Mouse (Mus musculus) embryonic facial prominence, embryonic 12.5 days (tissue): ENCODE data around the gene Marveld1. TPM values are rescaled to one million over a fixed set of nuclear protein-coding genes. Genes with fewer than 3 reads are reported as not detected.
A peak's percentile ranks its signal among the peaks of the same experiment; 100 is the strongest.

Experiments used
- ATAC-seq: fragments of 200-750 bp; cut with Nextera tagmentation; 2 replicates; pipeline ENCODE4 v1.8.0; 2017; ENCODE audit not compliant: insufficient number of reproducible peaks, insufficient read depth, low FRiP score, low TSS enrichment
- H3K27ac ChIP-seq: fragments of 300-500 bp; sonication (generic); 2 replicates; pipeline ENCODE4 v1.5.1; 2016; ENCODE audit warnings: mild to moderate bottlenecking
- H3K27me3 ChIP-seq: fragments of 300-500 bp; sonication (generic); 2 replicates; pipeline ENCODE4 v1.6.1; 2016; ENCODE audit warnings: mild to moderate bottlenecking, moderate library complexity
- H3K36me3 ChIP-seq: fragments of 300-500 bp; sonication (generic); 2 replicates; pipeline ENCODE4 v1.6.1; 2016; ENCODE audit warnings: mild to moderate bottlenecking
- H3K4me1 ChIP-seq: fragments of 300-500 bp; sonication (generic); 2 replicates; pipeline ENCODE4 v1.6.1; 2016
- H3K4me2 ChIP-seq: fragments of 300-500 bp; sonication (generic); replicated peaks from 2 replicates; pipeline ENCODE4 v1.6.1; 2016; ENCODE audit warnings: mild to moderate bottlenecking, moderate library complexity
- H3K4me3 ChIP-seq: fragments of 300-500 bp; sonication (generic); 2 replicates; pipeline ENCODE4 v1.5.1; 2016; ENCODE audit warnings: mild to moderate bottlenecking
- H3K9ac ChIP-seq: fragments of 300-500 bp; sonication (generic); 2 replicates; pipeline ENCODE4 v1.6.1; 2016; ENCODE audit warnings: mild to moderate bottlenecking, moderate library complexity
- H3K9me3 ChIP-seq: fragments of 300-500 bp; sonication (generic); 2 replicates; pipeline ENCODE4 v1.6.1; 2016; ENCODE audit warnings: mild to moderate bottlenecking, moderate library complexity
- WGBS: fragments of 180-500 bp; shearing (Covaris S2); methylation state at CpG from one replicate; pipeline ENCODE4 v1.1.7; 2016; 5-methylcytosine and 5-hydroxymethylcytosine counted together
- polyA plus RNA-seq: library from polyadenylated mRNA; unstranded; fragments of >200 nt; fragmentation: Nextera tagmentation; extraction: Ambion mirVana; gene quantifications from 2 replicates; pipeline ENCODE4 v1.2.1, GENCODE M21; 2016

Gene Marveld1
- polyA plus RNA-seq, 1 experiment from 2014 or later = 10.8 TPM

- H3K27ac ChIP-seq = peak overlapping the region; percentile 81
- peaks cover 23% of the 10 kb centered on the region for H3K4me1 ChIP-seq
- no peak; the same call in 1 of the 2 replicates for ATAC-seq
- peak overlapping the region; percentile 61 for H3K4me3 ChIP-seq
- WGBS = 5% methylated on average over 23 of the region's 23 CpGs
- peak overlapping the region; percentile 82 for H3K4me2 ChIP-seq
- H3K36me3 ChIP-seq = peaks cover 23% of the 10 kb centered on the region
- H3K9ac ChIP-seq = peak overlapping the region; percentile 79
- no peaks in the 10 kb centered on the region for H3K9me3 ChIP-seq
- no peaks in the 10 kb centered on the region for H3K27me3 ChIP-seq
Measured at GRCm38 (mm10) chr19:42128052-42128740, 19.0 kb upstream of the Marveld1 start.

GRCm38 (mm10) chr19:42128787-42129508 is 18.3 kb upstream of the Marveld1 start, which contains the start of gene Avpi1:
TSS of gene Avpi1 (minus strand) at chr19:42129059.
- ATAC-seq = peak; percentile 96
- H3K27me3 ChIP-seq = no peaks in the 10 kb centered on the region
- H3K9ac ChIP-seq = peak within 1 kb of the TSS; percentile 79
- peaks cover 16% of the 10 kb centered on the region for H3K36me3 ChIP-seq
- H3K4me1 ChIP-seq = peaks cover 23% of the 10 kb centered on the region
- peak within 1 kb of the TSS; percentile 82 for H3K4me2 ChIP-seq
- H3K27ac ChIP-seq = peak within 1 kb of the TSS; percentile 83
- H3K4me3 ChIP-seq = peak within 1 kb of the TSS; percentile 61
- no peaks in the 10 kb centered on the region for H3K9me3 ChIP-seq
- under 1% methylated on average over 54 of the region's 54 CpGs for WGBS

- no peak for ATAC-seq
- H3K9ac ChIP-seq = peak overlapping the region; percentile 79; the same call in 1 of the 2 replicates
- no peaks in the 10 kb centered on the region for H3K9me3 ChIP-seq
- peak overlapping the region; percentile 61 for H3K4me3 ChIP-seq
- peak overlapping the region; percentile 82 for H3K4me2 ChIP-seq
- no peaks in the 10 kb centered on the region for H3K27me3 ChIP-seq
- H3K27ac ChIP-seq = peak overlapping the region; percentile 83
- peaks cover 23% of the 10 kb centered on the region for H3K4me1 ChIP-seq
- WGBS = 35% methylated on average over 14 of the region's 14 CpGs
- peaks cover 9% of the 10 kb centered on the region; the same call in 1 of the 2 replicates for H3K36me3 ChIP-seq
Measured at GRCm38 (mm10) chr19:42129509-42130293, 17.5 kb upstream of the Marveld1 start.

GRCm38 (mm10) chr19:42130294-42130606 is 16.9 kb upstream of the Marveld1 start:
- H3K36me3 ChIP-seq = 0 out of 2 replicates have a peak, but pooled peaks cover 4% of the 10 kb centered on the region
- ATAC-seq = no peak
- no peak overlapping the region for H3K4me2 ChIP-seq
- H3K27me3 ChIP-seq = no peaks in the 10 kb centered on the region
- H3K4me1 ChIP-seq = peaks cover 23% of the 10 kb centered on the region
- H3K9me3 ChIP-seq = no peaks in the 10 kb centered on the region
- H3K4me3 ChIP-seq = no peak overlapping the region
- no peak overlapping the region for H3K27ac ChIP-seq
- 65% methylated on average over 3 of the region's 3 CpGs for WGBS
- no peak overlapping the region for H3K9ac ChIP-seq

- H3K36me3 ChIP-seq = 0 out of 2 replicates have a peak, but pooled peaks cover under 1% of the 10 kb centered on the region
- ATAC-seq = no peak
- H3K9me3 ChIP-seq = no peaks in the 10 kb centered on the region
- no peaks in the 10 kb centered on the region for H3K27me3 ChIP-seq
- 57% methylated on average over 5 of the region's 5 CpGs for WGBS
- no peak overlapping the region for H3K9ac ChIP-seq
- H3K4me3 ChIP-seq = no peak overlapping the region
- no peak overlapping the region for H3K4me2 ChIP-seq
- H3K4me1 ChIP-seq = peaks cover 23% of the 10 kb centered on the region
- H3K27ac ChIP-seq = no peak overlapping the region
Measured at GRCm38 (mm10) chr19:42131101-42131500, 16.1 kb upstream of the Marveld1 start.

GRCm38 (mm10) chr19:42135070-42135469 is 12.1 kb upstream of the Marveld1 start:
- peaks cover 7% of the 10 kb centered on the region for H3K4me1 ChIP-seq
- no peak overlapping the region for H3K4me3 ChIP-seq
- no peaks in the 10 kb centered on the region for H3K36me3 ChIP-seq
- no peaks in the 10 kb centered on the region for H3K27me3 ChIP-seq
- H3K27ac ChIP-seq = no peak overlapping the region
- ATAC-seq = no peak
- H3K9ac ChIP-seq = no peak overlapping the region
- H3K9me3 ChIP-seq = no peaks in the 10 kb centered on the region
- no peak overlapping the region for H3K4me2 ChIP-seq

- Histone ChIP-seq H3K27me3 (no peaks in the 10 kb centered on the region), H3K36me3 (no peaks in the 10 kb centered on the region), H3K4me3 (no peak overlapping the region), H3K4me2 (no peak overlapping the region), H3K9ac (no peak overlapping the region), H3K9me3 (no peaks in the 10 kb centered on the region), H3K4me1 (no peaks in the 10 kb centered on the region), H3K27ac (no peak overlapping the region)
- 17% methylated on average over 5 of the region's 5 CpGs for WGBS
- no peak for ATAC-seq
Measured at GRCm38 (mm10) chr19:42136126-42136525, 11.1 kb upstream of the Marveld1 start.

- H3K4me1 ChIP-seq = no peaks in the 10 kb centered on the region
- H3K9ac ChIP-seq = no peak overlapping the region
- H3K36me3 ChIP-seq = no peaks in the 10 kb centered on the region
- no peaks in the 10 kb centered on the region for H3K9me3 ChIP-seq
- no peak overlapping the region for H3K27ac ChIP-seq
- no peaks in the 10 kb centered on the region for H3K27me3 ChIP-seq
- ATAC-seq = no peak
- 97% methylated on average over 4 of the region's 4 CpGs for WGBS
- no peak overlapping the region for H3K4me2 ChIP-seq
- H3K4me3 ChIP-seq = no peak overlapping the region
Measured at GRCm38 (mm10) chr19:42137167-42137672, 10.0 kb upstream of the Marveld1 start.

- 80% methylated on average over 15 of the region's 15 CpGs for WGBS
- ATAC-seq = no peak
Measured at GRCm38 (mm10) chr19:42138517-42139285, 8.5 kb upstream of the Marveld1 start.

GRCm38 (mm10) chr19:42139724-42140517 is 7.3 kb upstream of the Marveld1 start:
- Histone ChIP-seq H3K36me3 (no peaks in the 10 kb centered on the region), H3K27me3 (no peaks in the 10 kb centered on the region), H3K9ac (no peak overlapping the region), H3K27ac (no peak overlapping the region), H3K4me2 (no peak overlapping the region), H3K9me3 (no peaks in the 10 kb centered on the region), H3K4me3 (no peak overlapping the region), H3K4me1 (no peaks in the 10 kb centered on the region)
- 65% methylated on average over 5 of the region's 5 CpGs for WGBS
- ATAC-seq = no peak

More at GRCm38 (mm10) chr19:42138517-42139285, 8.5 kb upstream of the Marveld1 start:
- Histone ChIP-seq H3K4me3 (no peak overlapping the region), H3K27ac (no peak overlapping the region), H3K36me3 (no peaks in the 10 kb centered on the region), H3K4me2 (no peak overlapping the region), H3K9me3 (no peaks in the 10 kb centered on the region), H3K27me3 (no peaks in the 10 kb centered on the region), H3K4me1 (no peaks in the 10 kb centered on the region), H3K9ac (no peak overlapping the region)
